Mouse (Mus musculus) kidney, postnatal 10 days (tissue): ENCODE results near the gene Bcl7a.

ENCODE experiments used
- DNase-seq: peaks from one replicate; pipeline ENCODE4 v3.0.0; 2021; ENCODE audit warnings: mixed read lengths

The Bcl7a gene

GRCm38 (mm10) chr5:123343707-123344627, at the start of gene Bcl7a:
Bcl7a (plus strand) TSS chr5:123343834.
- peak; percentile 94 for DNase-seq

GRCm38 (mm10) chr5:123294653-123295052, 49.0 kb upstream of the Bcl7a start:
- no peak for DNase-seq

GRCm38 (mm10) chr5:123296224-123296806, 47.3 kb upstream of the Bcl7a start:
- DNase-seq: peak; percentile 48

- peak; percentile 37 for DNase-seq
Measured at GRCm38 (mm10) chr5:123296972-123297754, 46.5 kb upstream of the Bcl7a start.

GRCm38 (mm10) chr5:123297830-123298229, 45.8 kb upstream of the Bcl7a start:
- DNase-seq: no peak

- DNase-seq: peak; percentile 46
Measured at GRCm38 (mm10) chr5:123298526-123298925, 45.1 kb upstream of the Bcl7a start.

- DNase-seq: no peak
Measured at GRCm38 (mm10) chr5:123300496-123301034, 43.1 kb upstream of the Bcl7a start.

- no peak for DNase-seq
Measured at GRCm38 (mm10) chr5:123301780-123302521, 41.7 kb upstream of the Bcl7a start.

- DNase-seq: no peak
Measured at GRCm38 (mm10) chr5:123307630-123308282, 35.9 kb upstream of the Bcl7a start.

- no peak for DNase-seq
Measured at GRCm38 (mm10) chr5:123309816-123310215, 33.8 kb upstream of the Bcl7a start.

- DNase-seq: no peak
Measured at GRCm38 (mm10) chr5:123310221-123310620, 33.4 kb upstream of the Bcl7a start.

- DNase-seq: no peak
Measured at GRCm38 (mm10) chr5:123313058-123313630, 30.5 kb upstream of the Bcl7a start.

GRCm38 (mm10) chr5:123313851-123314380, 29.7 kb upstream of the Bcl7a start:
- DNase-seq: no peak

GRCm38 (mm10) chr5:123315219-123315866, 28.3 kb upstream of the Bcl7a start:
- no peak for DNase-seq

GRCm38 (mm10) chr5:123317992-123318391, 25.6 kb upstream of the Bcl7a start:
- peak; percentile 42 for DNase-seq

GRCm38 (mm10) chr5:123320136-123320535, 23.5 kb upstream of the Bcl7a start:
- DNase-seq: no peak

GRCm38 (mm10) chr5:123324242-123324641, 19.4 kb upstream of the Bcl7a start:
- DNase-seq: no peak

- DNase-seq: peak; percentile 32
Measured at GRCm38 (mm10) chr5:123326006-123326750, 17.5 kb upstream of the Bcl7a start.

- DNase-seq: peak; percentile 64
Measured at GRCm38 (mm10) chr5:123326751-123327148, 16.9 kb upstream of the Bcl7a start.

- DNase-seq: no peak
Measured at GRCm38 (mm10) chr5:123327686-123328085, 15.9 kb upstream of the Bcl7a start.
